Mouse (Mus musculus): ENCODE results near the gene Sp9.

The Sp9 gene

GRCm38 (mm10) chr2:73271459-73272161, at the start of gene Sp9:
TSS of gene Sp9 (plus strand) at chr2:73271925.
- DNase-seq (ENCODE audit: low read depth in 1 of 2, low spot score in 2 of 2), result no peak

- no peak for DNase-seq (ENCODE audit: low read depth in 1 of 2, low spot score in 2 of 2)
These were observed 40.6 kb upstream of the Sp9 start for GRCm38 (mm10) chr2:73231081-73231480.

DNA sequence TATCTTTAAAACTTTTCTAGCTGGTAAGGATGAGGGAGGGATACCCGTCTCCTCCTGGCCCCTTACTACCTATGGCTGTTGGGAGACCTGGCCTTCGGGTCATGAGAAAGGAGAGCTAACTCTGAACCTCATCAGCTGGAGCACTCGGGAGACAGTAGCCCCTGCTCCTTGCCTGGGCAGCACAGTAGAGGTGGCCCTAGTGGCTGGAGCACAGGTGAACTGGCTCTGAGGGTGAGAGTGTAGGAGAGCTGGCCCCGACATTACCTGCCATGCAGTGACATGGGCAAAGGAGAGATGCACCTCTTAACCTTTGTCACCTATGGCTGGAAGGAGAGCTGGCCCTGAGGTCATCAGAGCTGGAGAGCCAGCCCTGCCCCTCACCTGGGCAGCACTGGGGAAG, 30.4 kb upstream of the Sp9 start:
- DNase-seq (ENCODE audit: low read depth in 1 of 2, low spot score in 2 of 2), result no peak

DNA sequence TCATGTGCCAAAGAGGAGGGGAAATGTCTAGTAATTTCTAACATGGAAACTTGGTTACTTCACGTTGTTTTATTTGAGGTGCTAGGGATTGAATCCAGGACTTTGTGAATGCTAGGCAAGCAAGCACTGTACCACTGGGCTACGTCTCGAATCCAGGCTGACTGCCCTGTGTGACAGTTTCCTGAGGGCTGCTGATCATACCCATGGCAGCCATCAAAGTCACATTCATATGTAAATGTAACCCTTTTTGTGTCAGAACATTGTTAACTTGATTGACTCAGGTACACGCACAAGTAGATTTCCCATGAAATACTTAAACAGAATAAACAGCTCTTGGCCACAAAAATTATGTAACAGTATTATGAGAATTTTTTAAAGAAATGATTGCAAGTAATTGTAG, 23.0 kb upstream of the Sp9 start:
- no peak for DNase-seq (ENCODE audit: low read depth in 1 of 2, low spot score in 2 of 2)

- DNase-seq (ENCODE audit: low read depth in 1 of 2, low spot score in 2 of 2), result no peak
These were observed 8.5 kb upstream of the Sp9 start for GRCm38 (mm10) chr2:73263172-73263765.

DNA sequence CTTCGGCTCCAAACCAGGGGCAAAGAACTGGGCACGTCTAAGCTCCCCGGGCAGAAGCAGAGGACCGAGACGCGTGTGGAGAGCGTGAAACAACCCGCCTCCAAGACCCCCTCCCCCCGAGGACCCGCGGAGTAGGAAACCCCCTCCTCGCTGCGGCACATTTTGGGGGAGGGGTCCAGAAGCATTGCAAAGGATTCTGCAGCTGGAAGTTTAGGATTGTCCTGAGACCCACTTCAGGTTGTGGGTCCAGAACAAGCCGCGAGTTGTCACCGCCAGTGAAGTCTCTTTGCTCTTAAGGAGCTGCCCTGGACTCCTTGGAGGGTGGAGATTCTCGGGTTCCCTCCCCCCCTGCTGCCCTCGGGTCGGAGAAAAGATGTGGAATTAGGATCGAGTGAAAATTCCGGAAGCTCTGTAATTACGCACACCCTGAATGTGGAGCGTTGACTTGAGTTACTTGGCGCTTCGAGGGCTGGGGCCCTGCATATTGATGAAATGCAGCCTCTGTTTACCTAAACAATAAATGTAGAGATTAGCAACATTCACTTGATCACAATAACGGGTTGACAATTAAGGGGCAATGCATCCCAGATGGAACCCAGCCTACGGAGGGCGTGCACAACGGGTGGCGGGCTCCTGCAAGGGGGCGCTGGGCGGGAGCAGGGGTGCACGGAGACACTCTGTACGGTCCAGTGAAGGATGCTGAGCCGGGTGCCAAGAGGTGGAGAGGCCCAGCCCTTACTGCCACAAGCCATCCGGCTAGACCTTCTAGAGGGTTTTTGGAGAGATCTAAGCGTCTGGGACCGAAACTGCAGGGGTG, 7.7 kb upstream of the Sp9 start:
- DNase-seq (ENCODE audit: low read depth in 1 of 2, low spot score in 2 of 2), result no peak

GRCm38 (mm10) chr2:73264611-73265195, 7.0 kb upstream of the Sp9 start:
- no peak for DNase-seq (ENCODE audit: low read depth in 1 of 2, low spot score in 2 of 2)

- no peak for DNase-seq (ENCODE audit: low read depth in 1 of 2, low spot score in 2 of 2)
These were observed 5.7 kb upstream of the Sp9 start for GRCm38 (mm10) chr2:73266011-73266410.

DNA sequence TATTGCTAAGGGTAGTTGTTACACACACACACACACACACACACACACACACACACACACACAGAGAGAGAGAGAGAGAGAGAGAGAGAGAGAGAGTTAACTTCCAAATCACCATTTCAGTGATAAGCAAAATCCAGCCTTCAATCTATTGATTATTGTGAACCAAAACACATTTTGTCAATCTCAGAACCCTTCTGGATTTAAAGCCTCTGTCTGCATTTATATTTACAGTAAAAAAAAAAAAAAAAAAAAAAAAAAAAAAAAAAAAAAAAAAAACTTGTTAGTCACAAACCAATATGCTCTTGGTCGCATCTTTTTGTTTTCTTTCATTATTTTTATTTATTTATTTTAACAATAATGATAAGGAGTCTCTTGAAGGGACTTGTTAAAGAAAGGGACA, 5.1 kb upstream of the Sp9 start:
- DNase-seq (ENCODE audit: low read depth in 1 of 2, low spot score in 2 of 2), result no peak

GRCm38 (mm10) chr2:73267231-73267630, 4.5 kb upstream of the Sp9 start:
- DNase-seq (ENCODE audit: low read depth in 1 of 2, low spot score in 2 of 2), result no peak

GRCm38 (mm10) chr2:73267818-73268217, 3.9 kb upstream of the Sp9 start:
- DNase-seq (ENCODE audit: low read depth in 1 of 2, low spot score in 2 of 2), result no peak

DNA sequence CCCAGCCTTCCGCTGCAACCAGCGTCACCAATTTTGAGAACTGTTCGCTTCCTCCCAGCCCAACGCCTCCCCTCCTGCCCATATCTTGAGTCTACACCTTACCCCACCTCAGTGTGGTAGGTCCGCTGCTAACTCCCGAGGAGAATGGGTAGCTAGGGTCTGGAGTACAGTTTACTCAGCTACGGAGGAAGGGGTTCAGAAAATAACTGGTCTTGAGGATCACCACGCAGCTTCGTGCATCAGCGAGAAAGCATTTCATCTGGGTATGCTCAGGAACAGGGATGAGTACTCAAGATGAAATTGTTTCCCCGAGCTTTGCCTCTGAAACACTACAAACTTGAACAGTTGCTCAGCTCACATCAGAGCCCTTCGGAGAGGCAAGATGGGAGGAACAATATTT, 3.4 kb upstream of the Sp9 start:
- DNase-seq (ENCODE audit: low read depth in 1 of 2, low spot score in 2 of 2), result no peak

DNA sequence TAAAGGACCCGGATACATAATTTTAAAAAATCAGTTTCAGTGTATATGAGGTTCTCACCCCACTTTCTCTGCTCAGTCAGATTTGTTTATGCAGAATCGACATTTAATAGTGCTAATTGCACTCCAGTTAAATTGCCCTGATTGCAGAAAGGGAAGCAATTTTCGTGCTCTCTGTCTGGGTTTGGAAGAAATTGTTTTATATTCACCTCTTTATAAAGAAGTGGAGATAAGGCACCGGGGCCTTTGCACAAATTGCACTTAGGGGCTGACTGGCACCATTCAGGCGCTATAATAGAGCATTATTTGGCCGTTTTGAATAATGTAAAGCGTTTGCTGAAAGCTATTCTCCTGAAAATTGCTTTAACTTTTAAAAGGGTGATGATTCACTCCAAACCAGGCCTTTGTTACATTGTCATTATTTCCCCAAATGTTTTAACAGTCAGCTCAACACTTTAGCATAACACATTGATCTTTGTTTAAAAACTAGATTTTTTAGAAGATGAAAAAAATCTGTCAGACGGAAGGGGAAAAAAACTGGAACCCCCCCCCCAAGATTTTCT, 2.8 kb upstream of the Sp9 start:
- no peak for DNase-seq (ENCODE audit: low read depth in 1 of 2, low spot score in 2 of 2)

GRCm38 (mm10) chr2:73269666-73270065, 2.1 kb upstream of the Sp9 start:
- no peak for DNase-seq (ENCODE audit: low read depth in 1 of 2, low spot score in 2 of 2)

DNA sequence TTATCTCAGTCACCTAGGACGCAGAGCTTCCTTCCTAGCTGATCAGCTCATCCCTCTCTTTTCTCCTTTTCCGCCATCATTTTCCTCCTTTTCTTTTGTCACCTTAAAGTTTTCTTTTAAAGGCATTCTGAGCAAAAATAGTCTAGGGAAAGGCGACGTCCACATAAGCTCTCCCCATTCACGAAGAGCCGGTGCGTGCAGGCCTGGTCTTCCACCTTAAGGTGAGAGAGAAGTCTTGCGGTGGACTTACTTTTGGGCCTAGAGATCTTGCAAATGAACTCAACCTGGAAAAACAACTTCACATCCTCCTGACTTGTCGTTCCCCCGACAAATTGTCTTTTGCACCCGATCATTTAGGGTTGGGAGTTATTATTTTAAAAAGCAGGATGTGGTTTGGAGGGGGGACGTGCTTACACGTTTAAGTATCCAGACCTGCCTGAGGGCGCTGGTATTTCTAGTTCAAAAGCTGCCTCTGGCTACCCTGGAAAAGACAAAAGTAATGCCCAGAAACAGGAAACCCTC, 1.6 kb upstream of the Sp9 start:
- no peak for DNase-seq (ENCODE audit: low read depth in 1 of 2, low spot score in 2 of 2)

GRCm38 (mm10) chr2:73270593-73271458, 899 bp upstream of the Sp9 start:
- no peak for DNase-seq (ENCODE audit: low read depth in 1 of 2, low spot score in 2 of 2)

DNA sequence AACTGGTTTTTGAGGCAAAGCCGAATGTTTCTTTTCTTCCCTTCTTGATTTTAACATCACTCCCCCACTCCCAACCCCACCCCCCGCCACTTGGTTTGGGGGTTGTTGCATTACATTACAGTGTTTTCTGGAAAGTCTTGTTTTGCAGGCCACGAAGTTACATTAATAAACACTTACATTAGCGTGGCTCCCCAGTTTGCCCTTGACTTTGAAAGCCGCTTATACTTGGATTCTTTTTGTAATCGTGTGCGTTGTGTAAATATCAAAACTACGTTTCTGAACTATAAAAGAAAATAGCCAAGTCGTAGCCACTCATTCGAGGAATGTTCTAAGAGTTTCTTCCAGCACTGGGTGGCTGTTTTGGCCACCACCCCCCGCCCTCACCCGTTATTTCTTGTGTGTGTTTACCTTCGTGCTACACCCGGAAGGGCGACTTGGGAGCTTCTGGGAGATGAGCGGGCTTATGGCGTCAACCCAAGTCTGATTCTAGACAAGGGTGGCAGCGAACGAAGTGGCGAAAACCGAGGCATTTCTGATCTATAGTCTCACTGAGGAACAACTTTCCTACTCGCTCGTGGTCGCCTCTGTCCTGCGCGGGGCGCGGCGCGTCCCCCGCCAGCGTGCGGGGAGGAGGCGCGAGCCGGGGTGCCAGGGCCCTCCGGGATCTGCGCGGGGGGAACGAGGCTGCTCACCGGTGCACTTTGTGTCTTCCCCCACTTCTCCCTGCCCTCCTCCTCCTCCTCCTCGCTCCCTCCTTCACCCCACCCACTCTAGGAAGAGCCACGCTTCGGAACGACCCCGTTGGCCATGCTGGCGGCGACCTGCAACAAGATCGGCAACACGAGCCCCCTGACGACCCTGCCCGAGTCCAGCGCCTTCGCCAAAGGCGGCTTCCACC, 875 bp downstream of the Sp9 start:
- no peak for DNase-seq (ENCODE audit: low read depth in 1 of 2, low spot score in 2 of 2)

DNA sequence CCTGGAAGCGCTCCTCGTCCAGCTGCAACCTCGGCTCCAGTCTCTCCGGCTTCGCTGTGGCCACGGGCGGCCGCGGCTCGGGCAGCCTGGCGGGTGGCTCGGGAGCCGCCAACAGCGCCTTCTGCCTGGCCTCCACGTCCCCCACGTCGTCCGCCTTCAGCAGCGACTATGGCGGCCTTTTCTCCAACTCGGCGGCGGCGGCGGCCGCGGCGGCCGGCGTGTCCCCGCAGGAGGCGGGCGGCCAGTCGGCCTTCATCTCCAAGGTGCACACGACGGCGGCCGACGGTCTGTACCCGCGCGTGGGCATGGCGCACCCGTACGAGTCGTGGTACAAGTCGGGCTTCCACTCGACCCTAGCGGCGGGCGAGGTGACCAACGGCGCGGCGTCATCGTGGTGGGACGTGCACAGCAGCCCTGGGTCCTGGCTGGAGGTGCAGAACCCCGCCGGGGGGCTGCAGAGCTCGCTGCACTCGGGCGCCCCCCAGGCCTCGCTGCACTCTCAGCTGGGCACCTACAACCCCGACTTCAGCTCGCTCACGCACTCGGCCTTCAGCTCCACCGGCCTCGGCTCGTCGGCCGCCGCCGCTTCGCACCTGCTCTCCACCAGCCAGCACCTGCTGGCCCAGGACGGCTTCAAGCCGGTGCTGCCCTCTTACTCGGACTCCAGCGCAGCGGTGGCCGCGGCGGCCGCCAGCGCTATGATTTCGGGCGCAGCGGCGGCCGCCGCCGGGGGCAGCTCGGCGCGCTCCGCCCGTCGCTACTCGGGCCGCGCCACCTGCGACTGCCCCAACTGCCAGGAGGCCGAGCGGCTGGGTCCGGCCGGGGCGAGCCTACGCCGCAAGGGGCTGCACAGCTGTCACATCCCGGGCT, 1.8 kb downstream of the Sp9 start:
- no peak for DNase-seq (ENCODE audit: low read depth in 1 of 2, low spot score in 2 of 2)

Measured in monocyte, adult 2 months (primary cell).